In genomic region chr1:127958801-127959200, GRCm38 (mm10) we compare ENCODE assay signal across 11 mouse cellular contexts.
DNase-seq lines count a peak whose midpoint lies in the region; ATAC-seq and TF ChIP-seq lines count a peak whose summit lies in the region.
"Had no signal": no experiment of that assay in that cellular context is flagged by ENCODE, and none has a peak within 500 bp of the region (broad histone marks: within the 10 kb centered on the region; RNA-seq: fewer than 3 reads in every experiment).

No protein-coding gene starts in this region.

- no peak overlapping the region for H3K4me3 ChIP-seq in layer of hippocampus, adult 2 months
- no peak overlapping the region for H3K4me3 ChIP-seq in embryonic fibroblast, embryonic 13.5 days (ENCODE audit: insufficient read depth, low read length)
- H3K4me3 ChIP-seq in forebrain, postnatal 0 days (ENCODE audit: low read depth, low read length): no peak overlapping the region
- H3K4me3 ChIP-seq in midbrain, postnatal 0 days (ENCODE audit: low read depth, low read length): no peak overlapping the region
- H3K4me3 ChIP-seq: neural tube, embryonic 12.5 days had no signal

- H3K36me3 ChIP-seq in forebrain, postnatal 0 days (ENCODE audit: insufficient read depth): no peaks in the 10 kb centered on the region
- 0 out of 2 replicates have a peak, but pooled peaks cover 2% of the 10 kb centered on the region for H3K36me3 ChIP-seq in midbrain, postnatal 0 days (ENCODE audit: insufficient read depth, low read length)
- H3K36me3 ChIP-seq: neural tube, embryonic 12.5 days had no signal

- WGBS in forebrain, postnatal 0 days: 16% methylated on average over 5 of the region's 5 CpGs
- 13% methylated on average over 5 of the region's 5 CpGs for WGBS in midbrain, postnatal 0 days

- H3K9me3 ChIP-seq in forebrain, postnatal 0 days (ENCODE audit: low read length): no peaks in the 10 kb centered on the region
- H3K9me3 ChIP-seq in midbrain, postnatal 0 days (ENCODE audit: low read length): no peaks in the 10 kb centered on the region
- H3K9me3 ChIP-seq: G1E; neural tube, embryonic 12.5 days had no signal

- ATAC-seq in forebrain, postnatal 0 days: peak; percentile 87
- ATAC-seq in midbrain, postnatal 0 days (ENCODE audit: low FRiP score): peak; percentile 69

- TF ChIP-seq POLR2A in embryonic fibroblast, embryonic 13.5 days (IDR thresholded peaks at IDR 0.05; ENCODE audit: low read depth, low read length): no peak

- peaks cover 10% of the 10 kb centered on the region for H3K4me1 ChIP-seq in embryonic fibroblast, embryonic 13.5 days (ENCODE audit: control insufficient read depth, insufficient read depth, low read length)
- peaks cover 17% of the 10 kb centered on the region for H3K4me1 ChIP-seq in forebrain, postnatal 0 days (ENCODE audit: insufficient read depth)
- peaks cover 7% of the 10 kb centered on the region; the same call in 1 of the 2 replicates for H3K4me1 ChIP-seq in midbrain, postnatal 0 days (ENCODE audit: insufficient read depth, low read length)

- H3K9ac ChIP-seq in forebrain, postnatal 0 days: peak overlapping the region; percentile 23; the same call in 1 of the 2 replicates
- 0 out of 2 replicates have a peak overlapping the region, but pooled peaks have one; percentile 46 for H3K9ac ChIP-seq in midbrain, postnatal 0 days (replicated peaks; ENCODE audit: low read length, poor library complexity, severe bottlenecking)
- H3K9ac ChIP-seq: neural tube, embryonic 12.5 days had no signal

- DNase-seq in layer of hippocampus, adult 2 months (ENCODE audit: low spot score in 2 of 2): no peak
- no peak for DNase-seq in layer of hippocampus, adult 9-10 months (ENCODE audit: low spot score)
- DNase-seq in forebrain, postnatal 0 days: peak; percentile 62
- DNase-seq in midbrain, postnatal 0 days (ENCODE audit: low spot score): no peak
- DNase-seq in spleen, postnatal 4 days (ENCODE audit: low spot score in 2 of 2): no peak
- no peak for DNase-seq in left cerebral cortex, adult 9 months (ENCODE audit: low spot score in 2 of 2)
- DNase-seq: adrenal gland, adult 2 months; cerebellum, adult 18-20 months had no signal

- H3K4me2 ChIP-seq in forebrain, postnatal 0 days (ENCODE audit: low read depth): 0 out of 2 replicates have a peak overlapping the region, but pooled peaks have one; percentile 1
- 0 out of 2 replicates have a peak overlapping the region, but pooled peaks have one; percentile 9 for H3K4me2 ChIP-seq in midbrain, postnatal 0 days (ENCODE audit: low read depth, low read length, poor library complexity, severe bottlenecking)
- H3K4me2 ChIP-seq: neural tube, embryonic 12.5 days had no signal

- no peaks in the 10 kb centered on the region for H3K27me3 ChIP-seq in forebrain, postnatal 0 days (ENCODE audit: insufficient read depth, low read length)
- no peaks in the 10 kb centered on the region for H3K27me3 ChIP-seq in midbrain, postnatal 0 days (ENCODE audit: insufficient read depth, low read length)
- H3K27me3 ChIP-seq: neural tube, embryonic 12.5 days had no signal

- H3K27ac ChIP-seq in layer of hippocampus, adult 2 months: peak overlapping the region; percentile 77
- peak overlapping the region; percentile 76 for H3K27ac ChIP-seq in embryonic fibroblast, embryonic 13.5 days (ENCODE audit: insufficient read depth, low read length)
- peak overlapping the region; percentile 73 for H3K27ac ChIP-seq in forebrain, postnatal 0 days (ENCODE audit: low read depth, low read length)
- H3K27ac ChIP-seq in midbrain, postnatal 0 days (ENCODE audit: low read depth, low read length): peak overlapping the region; percentile 79
- H3K27ac ChIP-seq: neural tube, embryonic 12.5 days had no signal

- TF ChIP-seq CTCF in layer of hippocampus, adult 2 months (conservative IDR thresholded peaks at IDR 0.05): no peak
- TF ChIP-seq CTCF in embryonic fibroblast, embryonic 13.5 days (IDR thresholded peaks at IDR 0.05; ENCODE audit: borderline replicate concordance, insufficient read depth, low read length): no peak
- no peak for TF ChIP-seq CTCF in forebrain, postnatal 0 days (IDR thresholded peaks at IDR 0.05; ENCODE audit: low read depth)
- no peak for TF ChIP-seq CTCF in midbrain, postnatal 0 days (IDR thresholded peaks at IDR 0.05)
